Mouse (Mus musculus): Measurements from ENCODE around the gene Cercam. TPM values are rescaled to one million over a fixed set of nuclear protein-coding genes. Genes with fewer than 3 reads are reported as not detected.
"Not testable (repeated sequence)": the region's sequence is repeated elsewhere in the genome, so short reads cannot be mapped to it uniquely, and the experiment has no call there.

The Cercam gene
- polyA plus RNA-seq, 1 experiment from 2014 or later, result 24.5 TPM

DNA sequence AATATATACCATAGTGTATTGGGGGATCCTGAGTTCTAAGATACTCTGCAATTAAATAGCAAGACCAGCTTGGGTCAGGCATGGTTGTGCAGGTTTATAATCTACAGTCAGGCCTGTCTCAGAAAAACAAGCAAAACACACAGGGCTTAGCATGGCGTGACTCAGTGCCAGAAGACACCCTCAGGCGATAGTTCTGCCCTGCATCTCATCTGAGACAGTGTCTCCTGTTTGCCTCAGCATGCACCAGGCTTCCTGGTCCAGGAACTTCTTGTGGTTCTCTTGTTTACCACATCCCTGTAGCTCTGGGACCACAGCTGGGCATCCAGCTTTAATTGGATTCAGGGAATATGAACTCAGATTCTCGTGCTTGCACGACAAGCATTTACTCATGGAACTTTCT lies 3.8 kb upstream of the Cercam start:
- no peaks in the 10 kb centered on the region for H3K9me3 ChIP-seq (ENCODE audit: control insufficient read depth, low read length)
- no peaks in the 10 kb centered on the region for H3K27me3 ChIP-seq (replicated peaks; ENCODE audit: control insufficient read depth, insufficient read depth, low read length)
- ATAC-seq, result no peak
- 76% methylated on average over 4 of the region's 4 CpGs for WGBS
- H3K27ac ChIP-seq (ENCODE audit: low read length), result no peak overlapping the region
- H3K4me3 ChIP-seq (ENCODE audit: low read length), result no peak overlapping the region
- peaks cover 3% of the 10 kb centered on the region; the same call in 1 of the 2 replicates for H3K4me1 ChIP-seq (ENCODE audit: control insufficient read depth, insufficient read depth, low read length)
- H3K9ac ChIP-seq (ENCODE audit: low read depth, low read length), result no peak overlapping the region
- no peaks in the 10 kb centered on the region for H3K36me3 ChIP-seq (ENCODE audit: control insufficient read depth, insufficient read depth, low read length)
- no peak overlapping the region for H3K4me2 ChIP-seq (ENCODE audit: low read depth, low read length)

DNA sequence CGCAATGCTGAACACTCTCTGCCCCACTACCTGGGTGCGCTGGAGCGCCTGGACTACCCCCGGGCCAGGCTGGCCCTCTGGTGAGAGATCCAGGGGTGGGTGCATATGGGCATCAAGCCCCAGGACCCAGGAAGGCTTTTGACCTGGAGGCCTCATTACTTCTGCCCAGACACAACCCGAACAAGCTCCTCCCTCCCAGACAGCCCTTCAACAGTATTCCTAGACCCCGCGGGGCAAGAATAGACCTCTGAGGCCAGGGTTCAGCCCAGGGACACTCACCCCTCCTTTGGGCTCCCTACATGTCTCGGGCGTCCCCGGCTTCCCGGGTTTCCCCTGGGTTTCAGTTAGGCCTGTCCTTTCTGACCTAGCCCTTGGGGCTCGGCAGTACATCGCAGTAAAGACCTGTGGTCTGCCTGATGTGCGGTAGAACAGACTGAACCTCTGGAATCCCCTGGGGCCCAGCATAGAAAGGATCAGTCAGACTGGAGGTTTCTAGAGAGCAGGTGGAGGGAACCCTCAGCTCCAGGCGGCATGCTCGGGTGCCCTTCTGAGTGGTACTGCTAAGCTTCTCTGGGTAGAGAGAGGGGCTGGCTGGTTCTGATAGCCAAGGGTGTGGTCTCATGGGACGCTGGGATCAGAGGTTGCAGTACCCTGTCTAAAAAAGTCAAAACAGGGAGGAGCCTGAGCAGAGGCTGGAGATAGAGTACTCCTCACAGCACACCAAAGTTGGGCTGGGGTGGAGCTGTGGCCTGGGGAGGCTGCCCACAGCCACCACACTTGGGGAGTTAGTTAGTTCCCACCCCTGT lies 885 bp downstream of the Cercam start:
- Histone ChIP-seq H3K9me3 (ENCODE audit: control insufficient read depth, low read length) (no peaks in the 10 kb centered on the region), H3K27ac (ENCODE audit: low read length) (peak overlapping the region; percentile 78), H3K4me3 (ENCODE audit: low read length) (peak overlapping the region; percentile 60), H3K4me2 (ENCODE audit: low read depth, low read length) (peak overlapping the region; percentile 89), H3K4me1 (ENCODE audit: control insufficient read depth, insufficient read depth, low read length) (peaks cover 7% of the 10 kb centered on the region; the same call in 1 of the 2 replicates), H3K36me3 (ENCODE audit: control insufficient read depth, insufficient read depth, low read length) (no peaks in the 10 kb centered on the region), H3K27me3 (replicated peaks; ENCODE audit: control insufficient read depth, insufficient read depth, low read length) (no peaks in the 10 kb centered on the region), H3K9ac (ENCODE audit: low read depth, low read length) (peak overlapping the region; percentile 71)
- 5% methylated on average over 17 of the region's 17 CpGs for WGBS
- peak; percentile 68 for ATAC-seq

DNA sequence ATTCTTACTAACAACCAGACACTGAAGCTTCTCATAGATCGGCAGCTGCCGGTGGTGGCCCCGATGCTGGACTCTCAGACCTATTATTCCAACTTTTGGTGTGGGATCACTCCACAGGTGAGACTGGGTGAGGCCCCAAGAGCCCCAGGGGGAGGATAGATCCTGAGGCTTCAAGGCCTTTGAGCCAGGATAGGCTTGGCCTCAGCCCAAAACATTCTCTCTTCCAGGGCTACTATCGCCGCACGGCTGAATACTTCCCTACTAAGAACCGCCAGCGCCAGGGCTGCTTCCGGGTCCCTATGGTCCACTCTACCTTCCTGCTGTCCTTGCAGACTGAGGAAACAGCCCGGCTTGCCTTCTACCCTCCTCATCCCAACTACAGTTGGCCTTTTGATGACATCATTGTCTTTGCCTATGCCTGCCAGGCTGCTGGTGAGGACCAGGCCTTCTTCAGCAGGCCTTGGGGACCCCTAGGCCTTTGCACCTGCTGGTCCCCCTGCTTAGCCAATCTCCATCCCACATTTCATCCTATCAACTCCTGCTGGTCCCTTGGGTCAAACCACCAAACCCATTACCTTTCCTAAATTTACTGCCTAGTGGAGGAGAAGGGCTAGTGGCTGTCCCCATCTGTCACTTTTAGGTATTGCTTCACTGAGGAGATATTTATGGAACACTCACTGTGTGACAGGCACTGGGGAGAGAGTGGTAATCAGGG lies 3.8 kb downstream of the Cercam start:
- peaks cover 7% of the 10 kb centered on the region; the same call in 1 of the 2 replicates for H3K4me1 ChIP-seq (ENCODE audit: control insufficient read depth, insufficient read depth, low read length)
- no peaks in the 10 kb centered on the region for H3K36me3 ChIP-seq (ENCODE audit: control insufficient read depth, insufficient read depth, low read length)
- no peak overlapping the region for H3K4me2 ChIP-seq (ENCODE audit: low read depth, low read length)
- H3K27me3 ChIP-seq (replicated peaks; ENCODE audit: control insufficient read depth, insufficient read depth, low read length), result no peaks in the 10 kb centered on the region
- no peak for ATAC-seq
- H3K9me3 ChIP-seq (ENCODE audit: control insufficient read depth, low read length), result no peaks in the 10 kb centered on the region
- WGBS, result 91% methylated on average over 10 of the region's 10 CpGs
- no peak overlapping the region for H3K9ac ChIP-seq (ENCODE audit: low read depth, low read length)
- no peak overlapping the region for H3K27ac ChIP-seq (ENCODE audit: low read length)
- H3K4me3 ChIP-seq (ENCODE audit: low read length), result no peak overlapping the region

GRCm38 (mm10) chr2:29873801-29874200 lies 4.8 kb downstream of the Cercam start:
- Histone ChIP-seq H3K27ac (ENCODE audit: low read length) (no peak overlapping the region), H3K4me1 (ENCODE audit: control insufficient read depth, insufficient read depth, low read length) (peaks cover 7% of the 10 kb centered on the region; the same call in 1 of the 2 replicates), H3K4me2 (ENCODE audit: low read depth, low read length) (no peak overlapping the region), H3K9ac (ENCODE audit: low read depth, low read length) (no peak overlapping the region), H3K36me3 (ENCODE audit: control insufficient read depth, insufficient read depth, low read length) (no peaks in the 10 kb centered on the region), H3K27me3 (replicated peaks; ENCODE audit: control insufficient read depth, insufficient read depth, low read length) (no peaks in the 10 kb centered on the region), H3K9me3 (ENCODE audit: control insufficient read depth, low read length) (no peaks in the 10 kb centered on the region), H3K4me3 (ENCODE audit: low read length) (no peak overlapping the region)
- ATAC-seq, result no peak
- WGBS, result 91% methylated on average over 4 of the region's 4 CpGs

- H3K27me3 ChIP-seq (replicated peaks; ENCODE audit: control insufficient read depth, insufficient read depth, low read length), result no peaks in the 10 kb centered on the region
- peaks cover 4% of the 10 kb centered on the region; the same call in 1 of the 2 replicates for H3K9me3 ChIP-seq (ENCODE audit: control insufficient read depth, low read length)
- ATAC-seq, result no peak
- H3K4me1 ChIP-seq (ENCODE audit: control insufficient read depth, insufficient read depth, low read length), result peaks cover 5% of the 10 kb centered on the region; the same call in 1 of the 2 replicates
- no peaks in the 10 kb centered on the region for H3K36me3 ChIP-seq (ENCODE audit: control insufficient read depth, insufficient read depth, low read length)
- H3K4me3 ChIP-seq (ENCODE audit: low read length), result no peak overlapping the region
- no peak overlapping the region for H3K4me2 ChIP-seq (ENCODE audit: low read depth, low read length)
- H3K27ac ChIP-seq (ENCODE audit: low read length), result no peak overlapping the region
- 76% methylated on average over 4 of the region's 4 CpGs for WGBS
- H3K9ac ChIP-seq (ENCODE audit: low read depth, low read length), result no peak overlapping the region
Observed at GRCm38 (mm10) chr2:29878061-29878460, 9.1 kb downstream of the Cercam start.

DNA sequence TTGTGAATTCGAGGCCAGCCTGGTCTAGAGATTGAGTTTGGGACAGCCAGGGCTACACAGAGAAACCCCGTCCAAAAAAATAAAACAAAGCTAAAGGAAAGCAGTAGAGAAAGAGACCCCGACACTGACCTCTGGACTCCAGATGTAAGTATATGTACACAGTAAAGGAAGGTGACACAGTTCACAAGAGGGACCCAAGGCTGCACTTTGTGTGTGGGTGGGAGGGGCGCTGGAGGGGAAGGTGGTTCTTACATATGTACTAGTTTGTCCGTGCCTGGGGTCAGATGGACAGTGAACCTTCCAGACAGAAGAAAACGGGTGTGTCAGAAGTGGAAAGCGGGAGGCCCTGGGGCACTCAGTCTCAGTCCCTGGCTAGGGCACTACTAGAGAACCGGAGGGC lies 10.2 kb downstream of the Cercam start:
- no peaks in the 10 kb centered on the region for H3K27me3 ChIP-seq (replicated peaks; ENCODE audit: control insufficient read depth, insufficient read depth, low read length)
- peaks cover 5% of the 10 kb centered on the region; the same call in 1 of the 2 replicates for H3K4me1 ChIP-seq (ENCODE audit: control insufficient read depth, insufficient read depth, low read length)
- 0 out of 2 replicates have a peak overlapping the region, but pooled peaks have one; percentile 43 for H3K9ac ChIP-seq (ENCODE audit: low read depth, low read length)
- H3K27ac ChIP-seq (ENCODE audit: low read length), result no peak overlapping the region
- H3K9me3 ChIP-seq (ENCODE audit: control insufficient read depth, low read length), result peaks cover 4% of the 10 kb centered on the region; the same call in 1 of the 2 replicates
- no peak overlapping the region for H3K4me3 ChIP-seq (ENCODE audit: low read length)
- WGBS, result 57% methylated on average over 8 of the region's 8 CpGs
- H3K4me2 ChIP-seq (ENCODE audit: low read depth, low read length), result no peak overlapping the region
- ATAC-seq, result peak; percentile 69
- H3K36me3 ChIP-seq (ENCODE audit: control insufficient read depth, insufficient read depth, low read length), result no peaks in the 10 kb centered on the region

DNA sequence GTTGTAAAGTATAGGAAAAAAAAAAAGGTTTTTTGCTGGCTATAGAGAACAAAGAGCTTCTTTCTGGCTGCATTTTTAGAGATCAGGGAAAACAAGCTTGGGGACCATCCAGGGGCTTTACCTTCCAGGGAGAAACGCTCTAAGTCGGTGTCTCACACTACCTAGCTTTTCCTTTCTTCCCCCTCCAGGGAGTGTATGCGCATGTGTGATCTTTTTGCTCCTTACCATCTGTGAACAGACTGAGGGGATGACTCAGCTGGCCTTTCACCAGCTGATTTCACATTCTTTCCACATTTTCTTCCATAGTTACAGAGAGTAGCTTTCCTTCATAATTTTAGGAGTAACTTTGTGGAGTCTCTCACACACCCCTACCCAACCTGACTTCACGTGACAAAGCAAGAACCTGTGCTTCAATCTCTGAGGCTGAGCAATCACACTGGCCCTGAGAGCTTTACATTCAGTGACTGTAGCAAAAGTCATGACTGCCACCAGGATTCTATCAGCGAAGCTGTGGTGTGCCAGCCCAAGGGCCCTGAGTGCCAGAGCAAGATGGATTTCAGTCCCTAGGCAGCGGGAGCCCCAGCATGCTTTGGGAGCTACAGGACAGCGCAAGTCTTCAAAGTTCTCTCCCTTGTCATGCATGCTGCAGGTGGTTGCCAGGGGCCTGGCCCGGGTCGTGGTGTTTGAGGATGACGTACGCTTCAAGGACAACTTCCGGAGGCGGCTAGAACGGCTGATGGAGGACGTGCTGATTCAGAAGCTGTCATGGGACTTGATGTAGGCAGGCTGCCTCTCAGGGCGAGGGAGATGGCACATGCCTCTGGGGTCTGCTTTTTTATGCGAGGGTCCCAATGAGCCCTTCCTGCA lies 11.2 kb downstream of the Cercam start:
- H3K9me3 ChIP-seq (ENCODE audit: control insufficient read depth, low read length), result peaks cover 4% of the 10 kb centered on the region; the same call in 1 of the 2 replicates
- H3K27me3 ChIP-seq (replicated peaks; ENCODE audit: control insufficient read depth, insufficient read depth, low read length), result no peaks in the 10 kb centered on the region
- H3K27ac ChIP-seq (ENCODE audit: low read length), result no peak overlapping the region
- no peaks in the 10 kb centered on the region for H3K36me3 ChIP-seq (ENCODE audit: control insufficient read depth, insufficient read depth, low read length)
- H3K4me1 ChIP-seq (ENCODE audit: control insufficient read depth, insufficient read depth, low read length), result peaks cover 5% of the 10 kb centered on the region; the same call in 1 of the 2 replicates
- 0 out of 2 replicates have a peak, but pooled peaks have one; percentile 19 for ATAC-seq
- H3K4me3 ChIP-seq (ENCODE audit: low read length), result no peak overlapping the region
- H3K9ac ChIP-seq (ENCODE audit: low read depth, low read length), result no peak overlapping the region
- 71% methylated on average over 17 of the region's 17 CpGs for WGBS
- H3K4me2 ChIP-seq (ENCODE audit: low read depth, low read length), result no peak overlapping the region

- H3K27ac ChIP-seq (ENCODE audit: low read length); H3K4me2 ChIP-seq (ENCODE audit: low read depth, low read length); ATAC-seq; H3K27me3 ChIP-seq (replicated peaks; ENCODE audit: control insufficient read depth, insufficient read depth, low read length); H3K36me3 ChIP-seq (ENCODE audit: control insufficient read depth, insufficient read depth, low read length); H3K4me3 ChIP-seq (ENCODE audit: low read length); H3K9me3 ChIP-seq (ENCODE audit: control insufficient read depth, low read length); H3K4me1 ChIP-seq (ENCODE audit: control insufficient read depth, insufficient read depth, low read length); H3K9ac ChIP-seq (ENCODE audit: low read depth, low read length): not testable (repeated sequence)
- 77% methylated on average over 9 of the region's 9 CpGs for WGBS
Observed at GRCm38 (mm10) chr2:29886659-29887292, 17.8 kb downstream of the Cercam start.
